ENCODE assay signal across 21 mouse cellular contexts in the genomic region with DNA sequence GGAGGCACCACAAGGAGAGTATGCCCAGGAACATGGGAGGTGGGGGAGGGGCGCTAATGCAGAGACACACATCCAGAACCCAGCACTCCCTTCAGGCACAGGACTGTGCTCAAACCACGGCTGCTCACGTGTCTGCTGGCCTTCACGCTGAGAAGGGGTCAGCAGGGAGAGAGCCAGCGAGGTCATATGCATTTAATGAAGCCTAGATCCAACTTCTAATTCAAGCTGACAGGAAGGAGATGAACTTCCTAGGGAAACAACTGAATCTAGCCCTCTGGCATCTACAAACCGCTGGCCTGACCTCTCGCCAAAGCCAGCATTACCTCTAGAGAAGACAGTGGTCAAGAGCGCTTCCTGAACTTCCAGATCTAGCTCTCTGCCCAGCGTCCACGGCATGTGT. TPM values are rescaled to one million over a fixed set of nuclear protein-coding genes. Genes with fewer than 3 reads are reported as not detected.
A peak's percentile ranks its signal among the peaks of the same experiment; 100 is the strongest.
DNase-seq lines count a peak whose midpoint lies in the region; ATAC-seq lines count a peak whose summit lies in the region.
"Had no signal": no experiment of that assay in that cellular context is flagged by ENCODE, and none has a peak within 500 bp of the region (broad histone marks: within the 10 kb centered on the region; RNA-seq: fewer than 3 reads in every experiment).

No protein-coding gene starts in this region.

- no peak overlapping the region for H3K9ac ChIP-seq in kidney, embryonic 14.5 days (ENCODE audit: low read depth, low read length)
- H3K9ac ChIP-seq in lung, embryonic 15.5 days, result no peak overlapping the region
- H3K9ac ChIP-seq: embryonic facial prominence, embryonic 15.5 days; heart, embryonic 13.5 days; hindbrain, embryonic 12.5 days; limb, embryonic 12.5 days; liver, embryonic 15.5 days had no signal

- intact Hi-C loops in left cerebral cortex, postnatal 25 days (cut with DNase I), result no loop called here

- H3K4me2 ChIP-seq in kidney, embryonic 14.5 days (replicated peaks; ENCODE audit: low read depth, low read length), result no peak overlapping the region
- H3K4me2 ChIP-seq in lung, embryonic 15.5 days, result no peak overlapping the region
- H3K4me2 ChIP-seq: embryonic facial prominence, embryonic 15.5 days; heart, embryonic 13.5 days; hindbrain, embryonic 12.5 days; limb, embryonic 12.5 days; liver, embryonic 15.5 days had no signal

- 75% methylated on average over 10 of the region's 10 CpGs for WGBS in kidney, embryonic 14.5 days
- WGBS in lung, embryonic 15.5 days, result 74% methylated on average over 10 of the region's 10 CpGs

- no peak overlapping the region for H3K4me3 ChIP-seq in kidney, embryonic 14.5 days (ENCODE audit: low read length)
- no peak overlapping the region for H3K4me3 ChIP-seq in lung, embryonic 15.5 days
- H3K4me3 ChIP-seq: embryonic facial prominence, embryonic 15.5 days; heart, embryonic 13.5 days; hindbrain, embryonic 12.5 days; limb, embryonic 12.5 days; liver, embryonic 15.5 days had no signal

- H3K27ac ChIP-seq in kidney, embryonic 14.5 days (ENCODE audit: low read depth, low read length), result no peak overlapping the region
- peak overlapping the region; percentile 44; the same call in 1 of the 2 replicates for H3K27ac ChIP-seq in lung, embryonic 15.5 days
- H3K27ac ChIP-seq: heart, embryonic 13.5 days; hindbrain, embryonic 12.5 days; limb, embryonic 12.5 days; liver, embryonic 15.5 days had no signal

- no peaks in the 10 kb centered on the region for H3K4me1 ChIP-seq in kidney, embryonic 14.5 days (ENCODE audit: control insufficient read depth, insufficient read depth, low read length)
- peaks cover 7% of the 10 kb centered on the region; the same call in 1 of the 2 replicates for H3K4me1 ChIP-seq in lung, embryonic 15.5 days
- H3K4me1 ChIP-seq: embryonic facial prominence, embryonic 15.5 days; hindbrain, embryonic 12.5 days; limb, embryonic 12.5 days had no signal

- ATAC-seq in kidney, embryonic 14.5 days (ENCODE audit: low FRiP score, low TSS enrichment), result no peak
- no peak for ATAC-seq in lung, embryonic 15.5 days (ENCODE audit: borderline replicate concordance, extremely low read depth, low FRiP score, low TSS enrichment)
- ATAC-seq: forebrain, embryonic 14.5 days; intestine, postnatal 0 days had no signal

- H3K9me3 ChIP-seq in kidney, embryonic 14.5 days (ENCODE audit: control insufficient read depth, low read length), result peaks cover 3% of the 10 kb centered on the region; the same call in 1 of the 2 replicates
- no peaks in the 10 kb centered on the region for H3K9me3 ChIP-seq in lung, embryonic 15.5 days
- H3K9me3 ChIP-seq: embryonic facial prominence, embryonic 15.5 days; liver, embryonic 15.5 days had no signal

- no peaks in the 10 kb centered on the region for H3K27me3 ChIP-seq in kidney, embryonic 14.5 days (ENCODE audit: control insufficient read depth, insufficient read depth, low read length)
- H3K27me3 ChIP-seq in lung, embryonic 15.5 days, result no peaks in the 10 kb centered on the region
- H3K27me3 ChIP-seq: embryonic facial prominence, embryonic 15.5 days; heart, embryonic 13.5 days; hindbrain, embryonic 12.5 days; limb, embryonic 12.5 days; liver, embryonic 15.5 days had no signal

- peak; percentile 35 for DNase-seq in adrenal gland, adult 2 months
- DNase-seq in adrenal gland, postnatal 14 days, result no peak
- peak; percentile 50 for DNase-seq in kidney, adult 9 months
- no peak for DNase-seq in lung, postnatal 36 days
- peak; percentile 96 for DNase-seq in 416B (ENCODE audit: low read depth)
- DNase-seq in left cerebral cortex, postnatal 25 days (ENCODE audit: low spot score in 2 of 2), result no peak
- DNase-seq: cerebellum, adult 11 months; cerebellum, adult 9-11 months; gastrocnemius, postnatal 10 days; layer of hippocampus, postnatal 36 days; midbrain, embryonic 14.5 days; thymus, postnatal 25 days had no signal

- H3K36me3 ChIP-seq in kidney, embryonic 14.5 days (ENCODE audit: control insufficient read depth, insufficient read depth, low read length), result peaks cover 32% of the 10 kb centered on the region
- H3K36me3 ChIP-seq in lung, embryonic 15.5 days, result peaks cover 26% of the 10 kb centered on the region

RNA-seq across cellular contexts. Expression of gene Sfn, which starts 13.4 kb away (rescaled TPM):
- 1 to 10 TPM; 1.4 to 1.8 TPM for total RNA-seq in adrenal gland, adult 2 months (2021)
- polyA plus RNA-seq in adrenal gland, adult 2 months (2012; rRNA removed), result 2.1 and 3.0 TPM in 2 replicates
- 1.7 and 4.2 TPM in 2 replicates for total RNA-seq in adrenal gland, postnatal 14 days (2021)
- 8.0 and 9.5 TPM in 2 replicates for polyA plus RNA-seq in kidney, embryonic 14.5 days (2014; fragmentation: Nextera tagmentation; extraction: Ambion mirVana)
- polyA plus RNA-seq in lung, embryonic 15.5 days (2015; fragmentation: Nextera tagmentation; extraction: Ambion mirVana), result 17.7 and 20.9 TPM in 2 replicates
- total RNA-seq in left cerebral cortex, postnatal 25 days (2021), result 1 to 10 TPM; 1.3 to 1.9 TPM

RNA-seq across cellular contexts. Expression of gene Gpn2, which starts 31.3 kb away (rescaled TPM):
- 10 to 100 TPM; 16.5 to 18.5 TPM for total RNA-seq in adrenal gland, adult 2 months (2021)
- polyA plus RNA-seq in adrenal gland, adult 2 months (2012; rRNA removed), result 63.3 and 82.5 TPM in 2 replicates
- 12.7 and 15.8 TPM in 2 replicates for total RNA-seq in adrenal gland, postnatal 14 days (2021)
- polyA plus RNA-seq in kidney, embryonic 14.5 days (2014; fragmentation: Nextera tagmentation; extraction: Ambion mirVana), result 23.6 and 23.9 TPM in 2 replicates
- 20.7 and 20.8 TPM in 2 replicates for polyA plus RNA-seq in lung, embryonic 15.5 days (2015; fragmentation: Nextera tagmentation; extraction: Ambion mirVana)
- total RNA-seq in left cerebral cortex, postnatal 25 days (2021), result 10 to 100 TPM in 1 of 2 experiments, 1 to 10 TPM in 1; 9.8 to 10.9 TPM

RNA-seq across cellular contexts. Expression of gene Zdhhc18, which starts 34.5 kb away (rescaled TPM):
- total RNA-seq in adrenal gland, adult 2 months (2021), result 10 to 100 TPM; 18.4 to 24.8 TPM
- polyA plus RNA-seq in adrenal gland, adult 2 months (2012; rRNA removed), result 31.0 and 32.9 TPM in 2 replicates
- total RNA-seq in adrenal gland, postnatal 14 days (2021), result 16.9 and 29.9 TPM in 2 replicates
- polyA plus RNA-seq in kidney, embryonic 14.5 days (2014; fragmentation: Nextera tagmentation; extraction: Ambion mirVana), result 3.0 and 4.2 TPM in 2 replicates
- polyA plus RNA-seq in lung, embryonic 15.5 days (2015; fragmentation: Nextera tagmentation; extraction: Ambion mirVana), result 6.2 and 7.7 TPM in 2 replicates
- 10 to 100 TPM; 30.9 to 40.6 TPM for total RNA-seq in left cerebral cortex, postnatal 25 days (2021)

RNA-seq across cellular contexts. Expression of gene Gpatch3, which starts 40.9 kb away (rescaled TPM):
- 1 to 10 TPM; 6.0 to 7.5 TPM for total RNA-seq in adrenal gland, adult 2 months (2021)
- 8.5 and 13.1 TPM in 2 replicates for polyA plus RNA-seq in adrenal gland, adult 2 months (2012; rRNA removed)
- 8.1 and 8.2 TPM in 2 replicates for total RNA-seq in adrenal gland, postnatal 14 days (2021)
- 6.5 and 10.2 TPM in 2 replicates for polyA plus RNA-seq in kidney, embryonic 14.5 days (2014; fragmentation: Nextera tagmentation; extraction: Ambion mirVana)
- 6.3 and 9.9 TPM in 2 replicates for polyA plus RNA-seq in lung, embryonic 15.5 days (2015; fragmentation: Nextera tagmentation; extraction: Ambion mirVana)
- total RNA-seq in left cerebral cortex, postnatal 25 days (2021), result 1 to 10 TPM; 6.5 to 7.3 TPM

RNA-seq across cellular contexts. Expression of gene Pigv, which starts 57.0 kb away (rescaled TPM):
- 10 to 100 TPM; 13.0 to 19.7 TPM for total RNA-seq in adrenal gland, adult 2 months (2021)
- 13.4 and 14.0 TPM in 2 replicates for polyA plus RNA-seq in adrenal gland, adult 2 months (2012; rRNA removed)
- 13.9 and 17.2 TPM in 2 replicates for total RNA-seq in adrenal gland, postnatal 14 days (2021)
- polyA plus RNA-seq in kidney, embryonic 14.5 days (2014; fragmentation: Nextera tagmentation; extraction: Ambion mirVana), result 12.6 and 16.9 TPM in 2 replicates
- polyA plus RNA-seq in lung, embryonic 15.5 days (2015; fragmentation: Nextera tagmentation; extraction: Ambion mirVana), result 18.4 and 20.2 TPM in 2 replicates
- 1 to 10 TPM; 6.9 to 7.4 TPM for total RNA-seq in left cerebral cortex, postnatal 25 days (2021)

Comparison
In these comparisons a context has a peak if more than half of its experiments do, and no peak if none do; other contexts are left out.
1. DNase-seq: peak in adrenal gland, adult 2 months (single experiment), kidney, adult 9 months (single experiment) and 416B (single experiment); none in adrenal gland, postnatal 14 days (single experiment), lung, postnatal 36 days (single experiment) and left cerebral cortex, postnatal 25 days (0 of 2).